Mouse (Mus musculus): ENCODE data around the gene Slc51b. TPM values are rescaled to one million over a fixed set of nuclear protein-coding genes. Genes with fewer than 3 reads are reported as not detected.

Gene Slc51b
- total RNA-seq, 4 experiments from 2014 or later, result not detected

GRCm38 (mm10) chr9:65410378-65410777, 12.4 kb downstream of the Slc51b start:
- no peak for DNase-seq (ENCODE audit: low spot score)

GRCm38 (mm10) chr9:65408871-65409295, 13.9 kb downstream of the Slc51b start:
- DNase-seq (ENCODE audit: low spot score), result no peak

GRCm38 (mm10) chr9:65407861-65408260, 14.9 kb downstream of the Slc51b start:
- DNase-seq (ENCODE audit: low spot score), result no peak

- DNase-seq (ENCODE audit: low spot score), result no peak
These were observed 15.4 kb downstream of the Slc51b start for GRCm38 (mm10) chr9:65407327-65407726.

GRCm38 (mm10) chr9:65405184-65405449, 17.6 kb downstream of the Slc51b start:
- DNase-seq (ENCODE audit: low spot score), result no peak

GRCm38 (mm10) chr9:65404331-65405183, 18.2 kb downstream of the Slc51b start:
- peak; percentile 79 for DNase-seq (ENCODE audit: low spot score)

- DNase-seq (ENCODE audit: low spot score), result no peak
These were observed 22.8 kb downstream of the Slc51b start for GRCm38 (mm10) chr9:65399934-65400333.

GRCm38 (mm10) chr9:65398279-65398678, 24.5 kb downstream of the Slc51b start, which contains the start of gene Rasl12:
Gene Rasl12, plus strand, starts transcription at chr9:65398506.
- DNase-seq (ENCODE audit: low spot score), result peak; percentile 74

GRCm38 (mm10) chr9:65394360-65394759, 28.4 kb downstream of the Slc51b start:
- DNase-seq (ENCODE audit: low spot score), result no peak

GRCm38 (mm10) chr9:65393606-65394005, 29.1 kb downstream of the Slc51b start:
- DNase-seq (ENCODE audit: low spot score), result peak; percentile 27

GRCm38 (mm10) chr9:65392638-65393364, 30.0 kb downstream of the Slc51b start:
- peak; percentile 63 for DNase-seq (ENCODE audit: low spot score)

- DNase-seq (ENCODE audit: low spot score), result peak; percentile 48
These were observed 31.2 kb downstream of the Slc51b start, which contains the start of gene Kbtbd13 for GRCm38 (mm10) chr9:65391613-65391964. Gene Kbtbd13, minus strand, starts transcription at chr9:65391652.

- no peak for DNase-seq (ENCODE audit: low spot score)
These were observed 31.8 kb downstream of the Slc51b start for GRCm38 (mm10) chr9:65390752-65391612.

GRCm38 (mm10) chr9:65386373-65387140, 36.2 kb downstream of the Slc51b start:
- DNase-seq (ENCODE audit: low spot score), result no peak

- DNase-seq (ENCODE audit: low spot score), result no peak
These were observed 38.5 kb downstream of the Slc51b start for GRCm38 (mm10) chr9:65384276-65384675.

- no peak for DNase-seq (ENCODE audit: low spot score)
These were observed 40.0 kb downstream of the Slc51b start for GRCm38 (mm10) chr9:65382751-65383097.

- no peak for DNase-seq (ENCODE audit: low spot score)
These were observed 40.6 kb downstream of the Slc51b start for GRCm38 (mm10) chr9:65382031-65382750.

GRCm38 (mm10) chr9:65381017-65381590, 41.7 kb downstream of the Slc51b start:
- no peak for DNase-seq (ENCODE audit: low spot score)

GRCm38 (mm10) chr9:65375163-65375934, 47.4 kb downstream of the Slc51b start:
- no peak for DNase-seq (ENCODE audit: low spot score)
